Comparison of ENCODE assay signal across 10 mouse cellular contexts in the genomic region with DNA sequence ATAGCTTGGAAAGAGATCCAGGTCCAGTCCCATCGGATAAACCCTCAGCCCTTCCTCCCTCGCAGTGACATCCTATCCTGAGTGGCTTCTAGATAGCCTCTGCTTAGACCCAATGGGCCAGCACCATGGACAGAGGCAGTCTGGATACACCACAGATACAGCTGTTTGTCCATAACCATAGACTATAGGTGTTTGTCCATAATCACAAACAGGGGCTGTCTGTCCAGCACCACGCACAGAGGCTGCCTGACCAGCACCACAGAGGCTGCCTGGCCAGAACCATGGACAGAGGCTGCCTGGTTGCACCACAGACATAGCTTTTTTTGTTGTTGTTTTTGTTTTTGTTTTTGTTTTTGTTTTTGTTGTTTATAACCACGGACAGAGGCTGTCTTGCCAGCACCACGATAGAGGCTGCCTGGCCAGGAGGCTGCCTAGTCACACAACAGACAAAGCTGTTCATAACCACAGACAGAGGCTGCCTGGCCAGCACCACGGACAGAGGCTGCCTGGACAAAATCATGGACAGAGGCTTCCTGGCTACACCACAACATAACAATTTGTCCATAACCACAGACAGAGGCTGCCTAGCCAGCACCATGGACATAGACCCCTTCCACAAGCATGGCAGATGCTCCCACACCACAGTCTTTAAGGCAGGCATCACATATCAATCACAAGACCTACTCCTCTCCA.
DNase-seq lines count a peak whose midpoint lies in the region; ATAC-seq and TF ChIP-seq lines count a peak whose summit lies in the region.
"Had no signal": no experiment of that assay in that cellular context is flagged by ENCODE, and none has a peak within 500 bp of the region (broad histone marks: within the 10 kb centered on the region; RNA-seq: fewer than 3 reads in every experiment).

No protein-coding gene starts in this region.

- no peaks in the 10 kb centered on the region for H3K9me3 ChIP-seq in kidney, postnatal 0 days (replicated peaks; ENCODE audit: low read length)
- H3K9me3 ChIP-seq in intestine, embryonic 16.5 days (ENCODE audit: control insufficient read depth, low read length) = no peaks in the 10 kb centered on the region
- H3K9me3 ChIP-seq: forebrain, embryonic 13.5 days had no signal

- no peaks in the 10 kb centered on the region for H3K4me1 ChIP-seq in kidney, postnatal 0 days (replicated peaks; ENCODE audit: insufficient read depth, low read length)
- H3K4me1 ChIP-seq in intestine, embryonic 16.5 days (ENCODE audit: control insufficient read depth, insufficient read depth, low read length) = no peaks in the 10 kb centered on the region

- H3K36me3 ChIP-seq in kidney, postnatal 0 days (ENCODE audit: insufficient read depth, low read length) = no peaks in the 10 kb centered on the region
- no peaks in the 10 kb centered on the region for H3K36me3 ChIP-seq in intestine, embryonic 16.5 days (ENCODE audit: control insufficient read depth, insufficient read depth, low read length)

- no peak overlapping the region for H3K9ac ChIP-seq in kidney, postnatal 0 days (ENCODE audit: low read depth, low read length)
- no peak overlapping the region for H3K9ac ChIP-seq in intestine, embryonic 16.5 days (ENCODE audit: low read depth, low read length)
- H3K9ac ChIP-seq: forebrain, embryonic 13.5 days had no signal

- 54% methylated on average over 6 of the region's 6 CpGs for WGBS in kidney, postnatal 0 days
- 60% methylated on average over 6 of the region's 6 CpGs for WGBS in intestine, embryonic 16.5 days

- no peak for ATAC-seq in kidney, postnatal 0 days (replicated peaks; ENCODE audit: low FRiP score, low read depth)
- no peak for ATAC-seq in intestine, embryonic 16.5 days
- ATAC-seq: forebrain, embryonic 13.5 days; midbrain, embryonic 16.5 days had no signal

- no peak overlapping the region for H3K27ac ChIP-seq in gastrocnemius, adult 2 months
- no peak overlapping the region for H3K27ac ChIP-seq in kidney, postnatal 0 days
- H3K27ac ChIP-seq in intestine, embryonic 16.5 days (ENCODE audit: low read length) = no peak overlapping the region
- H3K27ac ChIP-seq: forebrain, embryonic 13.5 days had no signal

- no peak overlapping the region for H3K4me3 ChIP-seq in gastrocnemius, adult 2 months
- H3K4me3 ChIP-seq in kidney, postnatal 0 days (replicated peaks; ENCODE audit: low read depth, low read length) = no peak overlapping the region
- no peak overlapping the region for H3K4me3 ChIP-seq in intestine, embryonic 16.5 days (ENCODE audit: low read length)
- H3K4me3 ChIP-seq: forebrain, embryonic 13.5 days had no signal

- peak; percentile 33 for DNase-seq in gastrocnemius, adult 2 months
- no peak for DNase-seq in gastrocnemius, adult 18-20 months (ENCODE audit: low spot score)
- DNase-seq in retina, embryonic 14.5 days (ENCODE audit: low spot score) = peak; percentile 63
- no peak for DNase-seq in retina, postnatal 1 day
- DNase-seq in kidney, postnatal 0 days (ENCODE audit: low spot score) = peak; percentile 69
- DNase-seq in testis, postnatal 10 days (ENCODE audit: low spot score) = peak; percentile 75
- no peak for DNase-seq in frontal cortex, postnatal 36 days (ENCODE audit: low spot score in 2 of 2)

- intact Hi-C loops in gastrocnemius, adult 2 months (cut with DNase I) = no loop called here

- H3K27me3 ChIP-seq in kidney, postnatal 0 days (ENCODE audit: insufficient read depth, low read length) = no peaks in the 10 kb centered on the region
- H3K27me3 ChIP-seq in intestine, embryonic 16.5 days (replicated peaks; ENCODE audit: control insufficient read depth, insufficient read depth, low read length) = no peaks in the 10 kb centered on the region

- no peak for TF ChIP-seq CTCF in gastrocnemius, adult 2 months (IDR thresholded peaks at IDR 0.05)
- TF ChIP-seq CTCF in kidney, postnatal 0 days (IDR thresholded peaks at IDR 0.05; ENCODE audit: low read depth) = no peak

- no peak overlapping the region for H3K4me2 ChIP-seq in kidney, postnatal 0 days (ENCODE audit: low read length)
- no peak overlapping the region for H3K4me2 ChIP-seq in intestine, embryonic 16.5 days (ENCODE audit: low read depth, low read length)
- H3K4me2 ChIP-seq: forebrain, embryonic 13.5 days had no signal

Comparison
In these comparisons a context has a peak if more than half of its experiments do, and no peak if none do; other contexts are left out.
1. DNase-seq: peak in gastrocnemius, adult 2 months (single experiment), retina, embryonic 14.5 days (single experiment), kidney, postnatal 0 days (single experiment) and testis, postnatal 10 days (single experiment); none in gastrocnemius, adult 18-20 months (single experiment), retina, postnatal 1 day (single experiment) and frontal cortex, postnatal 36 days (0 of 2).